Mouse (Mus musculus) small intestine, adult 2 months (tissue): ENCODE results near the gene Tnr. TPM values are rescaled to one million over a fixed set of nuclear protein-coding genes. Genes with fewer than 3 reads are reported as not detected.

ENCODE experiments used
- H3K27ac ChIP-seq: fragments of 200-500 bp; 2 replicates; pipeline ENCODE4 v1.5.1; 2012; ENCODE audit warnings: low read depth, low read length, control low read depth, inconsistent platforms; ENCODE audit not compliant: insufficient read depth
- H3K27me3 ChIP-seq: fragments of 200-500 bp; 2 replicates; pipeline ENCODE4 v1.6.1; 2012; ENCODE audit warnings: mild to moderate bottlenecking, moderate library complexity, low read length, inconsistent platforms; ENCODE audit not compliant: control insufficient read depth, insufficient read depth
- H3K36me3 ChIP-seq: fragments of 200-500 bp; 2 replicates; pipeline ENCODE4 v1.6.1; 2012; ENCODE audit warnings: mild to moderate bottlenecking, low read length, control low read depth, inconsistent platforms; ENCODE audit not compliant: control insufficient read depth, insufficient read depth
- H3K4me1 ChIP-seq: fragments of 200-500 bp; 2 replicates; pipeline ENCODE4 v1.6.1; 2012; ENCODE audit warnings: low read length, inconsistent platforms, mixed read lengths; ENCODE audit not compliant: control insufficient read depth, insufficient read depth, insufficient read length
- H3K4me3 ChIP-seq: fragments of 200-500 bp; 2 replicates; pipeline ENCODE4 v1.5.1; 2012; ENCODE audit warnings: low read depth, mild to moderate bottlenecking, control low read depth, inconsistent platforms, low read length, moderate library complexity
- CTCF ChIP-seq: fragments of 200-500 bp; IDR thresholded peaks from 2 replicates; pipeline ENCODE4 v1.5.1; 2012; ENCODE audit warnings: low read depth, mild to moderate bottlenecking, control low read depth, inconsistent platforms, low read length, moderate library complexity, mixed read lengths; ENCODE audit not compliant: insufficient replicate concordance, insufficient read length; ENCODE audit errors: extremely low read depth
- POLR2A ChIP-seq: fragments of 200-500 bp; IDR thresholded peaks from 2 replicates; pipeline ENCODE4 v1.6.1; 2012; ENCODE audit warnings: low read depth, mild to moderate bottlenecking, control low read depth, inconsistent platforms, low read length, moderate library complexity
- WGBS: fragments of 180-500 bp; shearing (Covaris S2); methylation state at CpG from one replicate; pipeline ENCODE4 v1.1.7; 2018; 5-methylcytosine and 5-hydroxymethylcytosine counted together
- polyA plus RNA-seq: library from polyadenylated mRNA; depleted of rRNA; stranded (reverse); fragments of >200 nt; gene quantifications from 2 replicates; pipeline ENCODE4 v1.2.3, GENCODE M21; 2012

Gene Tnr
- polyA plus RNA-seq, 1 experiment, result 0.10 TPM

- H3K27ac ChIP-seq, result no peak overlapping the region
- 66% methylated on average over 3 of the region's 3 CpGs for WGBS
- no peak overlapping the region for H3K4me3 ChIP-seq
- H3K36me3 ChIP-seq, result no peaks in the 10 kb centered on the region
- TF ChIP-seq POLR2A, result no peak
- TF ChIP-seq CTCF, result no peak
- no peaks in the 10 kb centered on the region for H3K4me1 ChIP-seq
- H3K27me3 ChIP-seq, result no peaks in the 10 kb centered on the region
These were observed 218.4 kb downstream of the Tnr start for GRCm38 (mm10) chr1:159742003-159742274.

- TF ChIP-seq POLR2A (no peak), CTCF (no peak)
- Histone ChIP-seq H3K27ac (no peak overlapping the region), H3K27me3 (no peaks in the 10 kb centered on the region), H3K4me1 (no peaks in the 10 kb centered on the region), H3K4me3 (no peak overlapping the region), H3K36me3 (no peaks in the 10 kb centered on the region)
- WGBS, result 76% methylated on average over 2 of the region's 2 CpGs
These were observed 220.2 kb downstream of the Tnr start for GRCm38 (mm10) chr1:159743744-159744253.

- no peaks in the 10 kb centered on the region for H3K27me3 ChIP-seq
- H3K4me1 ChIP-seq, result no peaks in the 10 kb centered on the region
- 70% methylated on average over 2 of the region's 2 CpGs for WGBS
- H3K4me3 ChIP-seq, result no peak overlapping the region
- H3K36me3 ChIP-seq, result no peaks in the 10 kb centered on the region
- no peak overlapping the region for H3K27ac ChIP-seq
- no peak for TF ChIP-seq POLR2A
- TF ChIP-seq CTCF, result no peak
These were observed 221.7 kb downstream of the Tnr start for GRCm38 (mm10) chr1:159745311-159745710.

- TF ChIP-seq CTCF (no peak), POLR2A (no peak)
- H3K4me3 ChIP-seq, result no peak overlapping the region
- H3K27ac ChIP-seq, result no peak overlapping the region
- H3K36me3 ChIP-seq, result no peaks in the 10 kb centered on the region
- WGBS, result 78% methylated on average over 7 of the region's 7 CpGs
- no peaks in the 10 kb centered on the region for H3K4me1 ChIP-seq
- no peaks in the 10 kb centered on the region for H3K27me3 ChIP-seq
These were observed 224.4 kb downstream of the Tnr start for GRCm38 (mm10) chr1:159747969-159748368.

- no peaks in the 10 kb centered on the region for H3K4me1 ChIP-seq
These were observed 226.8 kb downstream of the Tnr start for GRCm38 (mm10) chr1:159750411-159750810.

GRCm38 (mm10) chr1:159750876-159751275 is 227.3 kb downstream of the Tnr start:
- no peak for TF ChIP-seq POLR2A
- TF ChIP-seq CTCF, result no peak
- Histone ChIP-seq H3K4me1 (no peaks in the 10 kb centered on the region), H3K27me3 (no peaks in the 10 kb centered on the region), H3K36me3 (no peaks in the 10 kb centered on the region), H3K27ac (no peak overlapping the region), H3K4me3 (no peak overlapping the region)
- WGBS, result 47% methylated on average over 6 of the region's 6 CpGs

More at GRCm38 (mm10) chr1:159750411-159750810, 226.8 kb downstream of the Tnr start:
- Histone ChIP-seq H3K4me3 (no peak overlapping the region), H3K36me3 (no peaks in the 10 kb centered on the region), H3K27ac (no peak overlapping the region), H3K27me3 (no peaks in the 10 kb centered on the region)
- 60% methylated on average over 5 of the region's 5 CpGs for WGBS
- TF ChIP-seq POLR2A, result no peak
- no peak for TF ChIP-seq CTCF

- H3K36me3 ChIP-seq, result no peaks in the 10 kb centered on the region
- no peak for TF ChIP-seq CTCF
- TF ChIP-seq POLR2A, result no peak
- H3K27me3 ChIP-seq, result no peaks in the 10 kb centered on the region
- H3K4me3 ChIP-seq, result no peak overlapping the region
- H3K4me1 ChIP-seq, result no peaks in the 10 kb centered on the region
- no peak overlapping the region for H3K27ac ChIP-seq
These were observed 237.4 kb downstream of the Tnr start for GRCm38 (mm10) chr1:159760970-159761369.

- 47% methylated on average over 2 of the region's 2 CpGs for WGBS
- no peaks in the 10 kb centered on the region for H3K27me3 ChIP-seq
- no peak for TF ChIP-seq CTCF
- no peak for TF ChIP-seq POLR2A
- no peaks in the 10 kb centered on the region for H3K36me3 ChIP-seq
- no peaks in the 10 kb centered on the region for H3K4me1 ChIP-seq
- no peak overlapping the region for H3K27ac ChIP-seq
- no peak overlapping the region for H3K4me3 ChIP-seq
These were observed 240.3 kb downstream of the Tnr start for GRCm38 (mm10) chr1:159763901-159764300.
